Mouse (Mus musculus): ENCODE measurements at regions not wholly inside any gene's neighbourhood (a gene's known extent, or its start where the extent isn't known, plus 50 kb on each side); places are given as distances from the start of the nearest gene placed in this dataset.

DNA sequence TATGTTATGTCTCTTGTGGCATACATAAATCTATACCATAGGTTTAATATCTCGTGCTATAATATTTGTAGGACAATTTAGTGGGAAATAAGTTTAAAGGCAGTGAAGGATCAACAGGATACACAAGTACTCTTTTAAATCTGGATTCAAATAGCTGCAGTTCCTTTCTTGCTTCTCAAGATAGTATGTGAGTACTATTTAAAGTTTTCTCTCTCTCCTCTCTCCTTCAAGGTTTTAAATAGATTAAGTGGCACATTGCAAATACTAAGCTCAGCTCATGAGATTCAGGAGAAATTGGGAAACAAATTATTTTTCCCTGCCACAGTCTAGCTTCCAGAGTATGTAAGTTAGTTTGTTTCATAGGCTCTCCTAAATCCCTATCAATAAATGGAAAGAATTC is 1103.9 kb downstream of the Ndufa4 start:
- DNase-seq: no peak

DNA sequence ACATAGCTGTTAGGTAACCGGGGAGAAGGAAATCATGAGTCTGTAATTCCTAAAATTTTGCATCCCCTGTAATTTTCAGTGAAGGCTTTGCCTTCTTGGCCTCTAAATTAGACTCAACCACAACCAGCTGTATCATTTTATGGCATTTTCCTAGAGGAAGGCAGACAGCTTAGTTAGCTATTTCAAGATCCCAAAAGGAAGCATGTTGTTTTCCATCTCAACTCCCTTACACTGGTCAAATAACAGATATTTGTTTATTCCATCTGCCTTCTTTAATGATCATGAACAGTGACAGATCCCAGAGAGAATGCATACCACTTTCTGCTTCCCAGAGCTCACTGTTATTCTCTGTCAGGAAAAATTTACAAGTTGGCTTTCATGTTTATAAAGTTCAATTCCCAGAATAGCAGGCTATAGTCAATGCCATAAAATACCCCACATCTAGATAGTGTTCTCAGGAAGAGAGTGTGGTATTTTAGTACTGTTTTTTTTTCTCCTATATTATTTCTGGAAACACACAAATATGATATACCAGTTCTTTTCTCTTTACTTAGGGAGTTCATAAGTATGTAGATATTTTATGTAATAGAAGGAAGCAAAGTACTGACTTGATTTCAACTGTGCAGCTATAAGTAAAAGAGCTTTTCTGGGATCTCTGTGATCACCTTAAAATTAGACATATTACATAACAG is 1148.5 kb downstream of the Ndufa4 start:
- no peak for DNase-seq

DNA sequence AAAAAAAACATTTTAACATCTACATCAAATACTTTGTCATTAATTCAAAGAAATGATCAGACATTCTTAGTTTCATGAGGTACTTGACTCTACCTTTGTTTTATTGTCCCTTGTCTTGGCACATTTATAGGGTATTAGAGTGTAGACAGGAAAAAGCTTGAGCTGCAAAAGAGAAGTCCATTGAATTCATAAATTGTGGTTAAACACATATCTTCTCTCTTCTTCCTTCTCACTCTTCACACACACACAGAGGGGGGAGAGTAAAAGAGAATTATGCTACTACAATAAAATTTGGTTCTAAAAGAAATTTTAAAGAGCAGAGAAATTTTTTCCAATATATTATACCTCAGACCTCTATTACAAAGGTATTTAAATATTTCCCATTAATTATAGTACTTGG is 1149.2 kb downstream of the Ndufa4 start:
- DNase-seq: no peak

DNA sequence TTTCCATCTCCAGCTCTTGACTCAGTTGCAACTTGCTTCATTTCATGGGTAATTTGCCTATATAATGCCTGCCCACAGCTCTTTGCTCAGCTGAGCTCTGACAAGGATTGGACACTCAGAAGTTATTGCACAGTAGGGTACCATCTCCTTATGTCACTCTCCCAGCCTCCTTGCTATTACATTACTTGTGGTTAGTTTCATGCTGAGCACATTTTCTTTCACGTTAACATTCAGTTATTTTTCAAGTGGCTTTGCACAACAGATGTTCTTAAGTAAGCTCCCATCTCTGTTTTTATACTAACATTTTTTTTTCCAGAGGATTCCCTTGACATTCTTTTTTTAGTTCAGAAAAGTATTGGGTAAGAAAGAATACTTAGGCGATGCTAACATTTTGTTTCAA is 1163.2 kb downstream of the Ndufa4 start:
- no peak for DNase-seq

DNA sequence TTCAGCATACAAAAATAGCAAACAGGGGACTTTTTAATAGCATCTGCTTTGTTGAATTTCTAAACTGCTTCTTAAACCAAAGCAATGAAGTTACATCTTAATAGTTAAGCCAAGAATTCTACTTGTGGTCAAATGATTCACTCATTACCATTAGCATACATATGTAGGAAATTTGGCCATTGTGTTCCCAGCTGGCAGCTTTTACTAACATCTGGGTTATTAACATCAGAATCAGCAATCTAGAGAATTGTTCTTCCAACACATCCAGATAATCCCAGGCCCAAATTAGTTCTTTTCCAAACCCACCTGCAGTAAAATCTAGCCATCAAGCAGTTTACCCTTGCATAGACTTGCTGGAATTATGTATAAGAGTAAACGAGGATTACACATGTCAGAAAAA is 1184.7 kb downstream of the Ndufa4 start:
- no peak for DNase-seq

DNA sequence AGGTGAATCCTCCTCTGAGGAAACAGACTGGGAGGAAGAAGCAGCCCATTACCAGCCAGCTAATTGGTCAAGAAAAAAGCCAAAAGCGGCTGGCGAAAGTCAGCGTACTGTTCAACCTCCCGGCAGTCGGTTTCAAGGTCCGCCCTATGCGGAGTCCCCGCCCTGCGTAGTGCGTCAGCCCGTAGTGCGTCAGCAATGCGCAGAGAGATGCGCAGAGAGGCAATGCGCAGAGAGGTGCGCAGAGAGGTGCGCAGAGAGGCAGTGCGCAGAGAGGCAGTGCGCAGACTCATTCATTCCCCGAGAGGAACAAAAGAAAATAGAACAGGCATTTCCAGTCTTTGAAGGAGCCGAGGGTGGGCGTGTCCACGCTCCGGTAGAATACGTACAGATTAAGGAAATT is 1216.8 kb downstream of the Ndufa4 start:
- peak; percentile 89 for DNase-seq

All from heart, adult 11 months (tissue).